Mouse (Mus musculus): ENCODE measurements around the gene Zdbf2. TPM values are rescaled to one million over a fixed set of nuclear protein-coding genes. Genes with fewer than 3 reads are reported as not detected.

Zdbf2 gene
- 10 to 100 TPM; 22.1 to 25.8 TPM for total RNA-seq (2021)
- long read RNA-seq: 0 reads

DNA sequence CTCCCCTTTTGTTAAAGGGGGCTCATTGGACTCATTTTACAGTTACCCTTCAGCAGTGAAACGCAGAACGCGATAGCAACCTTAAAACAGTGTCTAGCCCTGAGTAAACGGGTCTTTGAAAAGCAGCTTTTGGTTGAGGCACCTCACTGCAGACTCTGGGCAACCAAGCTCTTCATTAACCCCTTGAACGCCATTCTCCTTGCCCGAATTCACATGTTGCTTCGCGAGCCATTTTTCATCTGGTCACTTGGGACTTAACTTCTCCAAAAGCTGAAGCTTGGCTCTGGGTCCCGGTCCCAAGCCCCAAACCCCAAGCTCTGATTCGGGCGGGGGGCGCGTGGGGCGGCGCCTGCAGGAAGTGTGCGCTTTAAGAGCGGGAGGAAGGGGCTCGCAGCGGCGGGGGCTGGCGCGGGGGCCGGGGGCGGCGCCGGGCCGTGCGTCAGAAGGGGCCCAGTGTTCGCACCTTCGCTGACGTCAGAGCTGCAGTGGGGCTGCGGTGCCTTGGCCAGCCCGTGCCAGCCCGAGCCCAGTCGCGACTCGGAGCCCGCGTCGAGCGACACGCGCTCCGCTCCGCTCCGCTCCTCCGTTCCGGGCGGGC is at the start of gene Zdbf2:
TSS of gene Zdbf2 (plus strand) at position 525 of the 598 bp plus-strand sequence.
- no peak for DNase-seq (ENCODE audit: low spot score in 2 of 2)

- no peak for DNase-seq (ENCODE audit: low spot score in 2 of 2)
These were observed 48.1 kb upstream of the Zdbf2 start for GRCm38 (mm10) chr1:63225009-63225408.

DNA sequence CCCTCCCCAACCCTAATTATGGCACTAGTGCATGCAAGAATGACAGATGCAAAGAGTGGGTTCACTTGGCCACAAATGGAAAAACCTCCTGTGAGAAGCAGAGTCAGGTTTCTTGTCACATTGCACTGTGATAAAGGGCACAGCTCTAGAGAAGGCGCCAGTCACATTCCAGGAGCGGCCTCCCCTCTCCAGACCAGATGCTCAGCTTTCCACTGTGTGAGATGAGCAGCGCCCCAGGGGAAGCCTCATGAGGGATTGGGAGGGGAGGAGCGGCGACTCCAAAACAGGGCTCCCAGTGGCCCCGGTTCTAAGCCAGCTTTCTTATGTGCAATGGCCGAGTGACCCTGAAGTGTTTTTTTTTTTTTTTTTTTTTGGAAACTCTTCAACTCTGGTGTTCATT is 47.2 kb upstream of the Zdbf2 start:
- DNase-seq (ENCODE audit: low spot score in 2 of 2): no peak

GRCm38 (mm10) chr1:63227241-63227640 is 45.8 kb upstream of the Zdbf2 start:
- no peak for DNase-seq (ENCODE audit: low spot score in 2 of 2)

- no peak for DNase-seq (ENCODE audit: low spot score in 2 of 2)
These were observed 35.7 kb upstream of the Zdbf2 start for GRCm38 (mm10) chr1:63237371-63237770.

- no peak for DNase-seq (ENCODE audit: low spot score in 2 of 2)
These were observed 33.8 kb upstream of the Zdbf2 start for GRCm38 (mm10) chr1:63239305-63239704.

- no peak for DNase-seq (ENCODE audit: low spot score in 2 of 2)
These were observed 33.3 kb upstream of the Zdbf2 start for GRCm38 (mm10) chr1:63239751-63240150.

- no peak for DNase-seq (ENCODE audit: low spot score in 2 of 2)
These were observed 29.2 kb upstream of the Zdbf2 start for GRCm38 (mm10) chr1:63243854-63244253.

DNA sequence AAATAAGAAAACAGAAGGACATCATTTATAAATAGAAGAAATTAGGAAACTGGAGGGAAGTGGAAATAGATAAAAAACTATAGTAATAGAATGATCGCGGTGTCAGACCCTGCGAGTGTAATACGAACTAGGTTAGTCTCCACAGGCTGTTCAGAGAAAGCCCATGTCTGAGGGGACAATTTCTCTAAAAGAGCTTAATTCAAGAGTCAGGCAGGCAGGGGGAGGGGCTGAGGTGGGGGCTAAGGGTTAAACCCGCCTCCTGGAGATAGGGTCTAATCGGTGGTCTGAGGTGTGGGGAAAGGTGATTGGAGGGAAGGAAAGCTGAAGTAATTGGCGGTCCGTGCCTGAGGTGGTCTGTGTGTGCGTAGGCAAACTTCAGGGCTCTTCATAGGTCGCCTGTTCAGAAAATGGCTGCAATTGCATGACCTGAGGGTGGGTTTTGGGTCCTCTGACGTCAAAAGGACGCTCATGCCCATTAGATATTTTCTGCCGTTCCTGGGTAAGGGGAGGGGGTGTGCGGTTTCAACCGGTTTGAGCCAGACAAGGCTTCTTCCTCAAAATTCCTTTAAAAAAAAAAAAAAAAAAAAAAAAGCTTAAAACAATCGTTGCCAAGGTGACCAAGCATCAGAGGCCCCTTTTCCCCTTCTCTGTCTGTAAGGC is 26.1 kb upstream of the Zdbf2 start:
- DNase-seq (ENCODE audit: low spot score in 2 of 2): no peak

DNA sequence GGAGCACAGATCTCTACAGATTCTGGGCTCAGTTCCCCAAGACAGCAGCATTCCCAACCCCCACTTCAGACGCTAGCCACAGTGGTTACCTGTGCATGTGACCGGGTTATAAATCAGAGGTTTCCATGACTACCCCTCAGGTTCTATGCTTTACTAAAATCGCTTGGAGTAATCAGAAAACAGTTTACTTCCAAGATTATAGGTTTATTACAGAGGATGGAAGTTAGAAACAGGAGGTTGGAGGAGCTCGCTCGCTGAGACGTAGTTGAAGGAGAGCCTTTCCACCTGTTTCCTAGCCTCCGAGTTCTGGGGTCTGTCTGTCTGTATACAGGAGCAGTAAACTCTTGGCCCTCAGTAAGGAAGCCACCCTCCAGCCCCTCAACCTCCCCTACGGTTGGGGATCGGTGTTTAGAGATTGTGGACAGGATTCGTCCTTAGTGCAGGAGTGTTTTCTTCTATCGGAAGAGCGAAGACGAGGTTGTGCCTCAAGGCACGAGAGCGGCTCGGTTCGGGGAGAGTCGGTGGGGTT is 25.2 kb upstream of the Zdbf2 start:
- no peak for DNase-seq (ENCODE audit: low spot score in 2 of 2)

DNA sequence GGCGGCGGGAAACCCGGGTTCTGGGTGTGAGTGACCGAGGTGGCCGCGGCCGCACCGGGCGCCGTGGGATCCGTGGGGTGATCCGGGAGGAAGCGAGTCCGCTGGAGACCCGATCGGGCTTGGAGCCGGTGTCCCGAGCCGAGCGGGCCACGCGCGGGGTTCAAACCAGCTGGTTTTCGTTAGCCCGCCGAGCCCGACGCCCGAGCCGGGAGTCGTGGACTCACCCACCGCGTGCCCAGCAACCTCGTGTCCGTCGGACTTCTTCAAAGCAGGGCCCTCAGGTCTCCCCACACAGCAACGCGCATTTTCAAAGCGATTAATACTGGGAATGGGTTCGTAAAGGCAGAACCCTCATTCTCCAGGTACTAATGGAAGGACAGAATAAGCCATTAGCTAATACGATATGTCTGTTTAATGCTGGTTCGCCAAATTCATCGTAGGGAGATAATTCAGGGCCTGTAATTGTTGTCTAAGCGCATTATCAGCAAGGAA is 24.7 kb upstream of the Zdbf2 start:
- no peak for DNase-seq (ENCODE audit: low spot score in 2 of 2)

DNA sequence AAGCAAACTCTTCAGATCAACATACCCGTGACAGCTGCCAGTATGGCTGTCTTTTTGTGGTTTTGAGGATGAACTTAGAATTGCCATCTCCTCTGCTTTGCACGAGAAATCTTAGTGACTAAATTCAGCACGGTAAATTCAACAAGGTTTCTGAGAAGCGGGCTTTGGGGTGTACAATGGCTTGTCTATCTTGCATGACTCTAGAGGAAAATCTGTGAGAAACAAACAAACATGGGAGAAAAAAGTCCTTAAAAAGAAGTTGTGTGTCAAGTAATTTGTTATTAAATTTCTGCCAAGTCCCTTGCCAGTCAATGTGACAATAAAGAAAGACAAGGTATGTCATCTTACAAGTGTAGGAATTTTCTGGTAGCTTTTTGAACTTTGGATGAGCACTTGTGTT is 23.8 kb upstream of the Zdbf2 start:
- no peak for DNase-seq (ENCODE audit: low spot score in 2 of 2)

DNA sequence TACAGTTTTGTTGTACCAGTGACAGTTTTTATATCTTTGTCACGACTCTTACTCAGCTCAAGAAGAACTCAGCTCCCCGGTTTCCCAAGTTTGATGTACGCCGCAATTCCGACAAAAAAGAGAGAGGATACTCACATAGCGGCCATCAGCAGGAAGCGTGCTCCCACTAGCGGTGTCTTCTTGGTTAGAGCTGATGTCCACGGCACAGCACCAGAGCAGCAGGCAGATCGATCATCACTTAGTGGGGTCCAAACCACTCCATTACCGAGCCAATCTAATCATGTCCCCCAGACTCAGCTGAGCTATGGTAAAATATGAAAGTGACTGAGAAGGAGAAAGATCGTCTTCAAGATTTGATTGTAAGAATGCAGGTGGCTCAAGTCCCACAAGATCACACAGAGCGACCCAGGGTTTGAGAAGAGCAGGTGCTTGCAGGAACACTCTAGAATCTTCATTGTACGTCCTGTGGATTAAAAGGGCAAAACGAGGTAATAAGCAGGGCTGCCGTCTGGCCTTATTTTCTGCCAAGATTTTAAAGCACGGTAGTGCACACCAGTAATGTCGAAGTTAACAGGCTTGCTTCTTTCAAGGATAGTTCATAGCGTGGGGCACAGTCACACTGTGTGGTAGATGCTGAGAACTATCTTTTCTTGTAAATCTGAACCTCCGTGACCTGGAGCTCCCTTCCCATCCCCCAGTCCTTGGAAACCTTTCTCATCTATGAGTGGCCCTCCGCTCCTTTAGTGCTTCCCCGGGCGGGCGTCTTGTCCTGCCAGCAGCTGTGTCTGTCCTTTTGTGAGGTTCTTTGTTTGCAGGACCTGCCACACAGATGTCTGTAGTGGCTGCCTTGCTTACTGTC is 20.5 kb upstream of the Zdbf2 start:
- no peak for DNase-seq (ENCODE audit: low spot score in 2 of 2)

GRCm38 (mm10) chr1:63253291-63253690 is 19.8 kb upstream of the Zdbf2 start:
- no peak for DNase-seq (ENCODE audit: low spot score in 2 of 2)

- no peak for DNase-seq (ENCODE audit: low spot score in 2 of 2)
These were observed 18.0 kb upstream of the Zdbf2 start for GRCm38 (mm10) chr1:63255101-63255500.

- DNase-seq (ENCODE audit: low spot score in 2 of 2): no peak
These were observed 17.0 kb upstream of the Zdbf2 start for GRCm38 (mm10) chr1:63256083-63256482.

- no peak for DNase-seq (ENCODE audit: low spot score in 2 of 2)
These were observed 14.6 kb upstream of the Zdbf2 start for GRCm38 (mm10) chr1:63258501-63258900.

- DNase-seq (ENCODE audit: low spot score in 2 of 2): no peak
These were observed 13.7 kb upstream of the Zdbf2 start for GRCm38 (mm10) chr1:63259271-63259830.

DNA sequence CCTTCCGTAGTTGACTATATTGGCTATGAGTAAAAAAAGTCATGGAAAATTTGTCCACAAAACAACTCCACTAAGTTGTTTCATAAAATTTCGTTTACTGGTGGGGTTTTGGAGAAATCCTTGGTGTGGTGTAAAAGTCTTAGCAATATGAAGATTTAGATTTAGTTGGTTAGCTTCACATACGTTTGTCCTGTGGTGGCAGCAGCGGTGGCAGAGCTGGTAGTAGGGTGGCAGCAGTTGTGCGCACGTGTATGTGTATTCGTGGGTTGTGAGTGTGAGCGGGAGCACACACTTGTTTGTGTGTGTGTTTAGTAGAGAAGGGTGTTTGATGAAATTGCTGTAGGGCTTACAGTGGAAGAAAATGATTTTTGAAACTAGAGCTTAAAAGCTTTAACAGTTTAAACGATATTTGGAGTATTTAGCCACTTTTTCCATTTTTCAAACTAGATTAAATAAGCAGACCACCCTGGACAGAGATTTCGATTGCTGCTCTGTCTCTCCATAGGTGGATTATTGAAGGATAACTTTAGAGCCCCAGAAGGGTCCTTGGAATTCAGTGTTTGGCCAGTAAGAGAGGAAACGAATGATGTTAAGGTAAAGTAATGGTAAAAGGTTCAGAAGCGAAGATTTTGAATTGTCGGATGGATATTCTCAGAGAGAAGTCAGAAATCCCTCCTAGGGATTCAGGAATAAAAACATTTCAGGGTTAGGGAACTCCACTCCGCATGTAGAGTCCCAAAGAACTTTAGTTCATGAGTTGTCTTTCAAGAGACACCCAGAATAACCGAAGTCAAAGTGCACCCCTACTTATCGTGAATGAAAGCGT is 12.9 kb upstream of the Zdbf2 start:
- DNase-seq (ENCODE audit: low spot score in 2 of 2): no peak

GRCm38 (mm10) chr1:63260742-63261033 is 12.4 kb upstream of the Zdbf2 start:
- DNase-seq (ENCODE audit: low spot score in 2 of 2): no peak

All from layer of hippocampus, postnatal 10 days (tissue).